Mouse (Mus musculus) kidney, embryonic 14.5 days (tissue): Measurements from ENCODE around the gene Nfatc2ip. TPM values are rescaled to one million over a fixed set of nuclear protein-coding genes. Genes with fewer than 3 reads are reported as not detected.
"Not testable (repeated sequence)": the region's sequence is repeated elsewhere in the genome, so short reads cannot be mapped to it uniquely, and the experiment has no call there.

Experiments
- ATAC-seq: fragments of 200-750 bp; cut with Nextera tagmentation; 2 replicates; pipeline ENCODE4 v1.8.0; 2017; ENCODE audit warnings: moderate number of reproducible peaks, mild to moderate bottlenecking, moderate TSS enrichment, moderate library complexity; ENCODE audit not compliant: low FRiP score, low TSS enrichment
- H3K27ac ChIP-seq: fragments of 300-500 bp; sonication (generic); 2 replicates; pipeline ENCODE4 v1.5.1; 2014; ENCODE audit warnings: low read depth, mild to moderate bottlenecking, low read length, moderate library complexity, mixed read lengths
- H3K27me3 ChIP-seq: fragments of 300-500 bp; sonication (generic); 2 replicates; pipeline ENCODE4 v1.6.1; 2014; ENCODE audit warnings: mild to moderate bottlenecking, low read length; ENCODE audit not compliant: control insufficient read depth, insufficient read depth
- H3K36me3 ChIP-seq: fragments of 300-500 bp; sonication (generic); 2 replicates; pipeline ENCODE4 v1.6.1; 2014; ENCODE audit warnings: low read length, mixed read lengths; ENCODE audit not compliant: control insufficient read depth, insufficient read depth
- H3K4me1 ChIP-seq: fragments of 300-500 bp; sonication (generic); 2 replicates; pipeline ENCODE4 v1.6.1; 2014; ENCODE audit warnings: low read length, mixed read lengths; ENCODE audit not compliant: control insufficient read depth, insufficient read depth
- H3K4me2 ChIP-seq: fragments of 300-500 bp; sonication (generic); replicated peaks from 2 replicates; pipeline ENCODE4 v1.6.1; 2014; ENCODE audit warnings: low read depth, mild to moderate bottlenecking, low read length
- H3K4me3 ChIP-seq: fragments of 300-500 bp; sonication (generic); 2 replicates; pipeline ENCODE4 v1.5.1; 2014; ENCODE audit warnings: mild to moderate bottlenecking, low read length
- H3K9ac ChIP-seq: fragments of 300-500 bp; sonication (generic); 2 replicates; pipeline ENCODE4 v1.6.1; 2014; ENCODE audit warnings: low read depth, mild to moderate bottlenecking, low read length, moderate library complexity
- H3K9me3 ChIP-seq: fragments of 300-500 bp; sonication (generic); 2 replicates; pipeline ENCODE4 v1.6.1; 2016; ENCODE audit warnings: low read length; ENCODE audit not compliant: control insufficient read depth
- WGBS: fragments of 180-500 bp; shearing (Covaris S2); extraction: QIAGEN DNeasy Blood & Tissue Kit; methylation state at CpG from one replicate; pipeline ENCODE4 v1.1.7; 2014; 5-methylcytosine and 5-hydroxymethylcytosine counted together
- polyA plus RNA-seq: library from polyadenylated mRNA; unstranded; fragments of >200 nt; fragmentation: Nextera tagmentation; extraction: Ambion mirVana; gene quantifications from 2 replicates; pipeline ENCODE4 v1.2.1, GENCODE M21; 2014

The Nfatc2ip gene
- polyA plus RNA-seq, 1 experiment from 2014 or later, result 2.8 TPM

DNA sequence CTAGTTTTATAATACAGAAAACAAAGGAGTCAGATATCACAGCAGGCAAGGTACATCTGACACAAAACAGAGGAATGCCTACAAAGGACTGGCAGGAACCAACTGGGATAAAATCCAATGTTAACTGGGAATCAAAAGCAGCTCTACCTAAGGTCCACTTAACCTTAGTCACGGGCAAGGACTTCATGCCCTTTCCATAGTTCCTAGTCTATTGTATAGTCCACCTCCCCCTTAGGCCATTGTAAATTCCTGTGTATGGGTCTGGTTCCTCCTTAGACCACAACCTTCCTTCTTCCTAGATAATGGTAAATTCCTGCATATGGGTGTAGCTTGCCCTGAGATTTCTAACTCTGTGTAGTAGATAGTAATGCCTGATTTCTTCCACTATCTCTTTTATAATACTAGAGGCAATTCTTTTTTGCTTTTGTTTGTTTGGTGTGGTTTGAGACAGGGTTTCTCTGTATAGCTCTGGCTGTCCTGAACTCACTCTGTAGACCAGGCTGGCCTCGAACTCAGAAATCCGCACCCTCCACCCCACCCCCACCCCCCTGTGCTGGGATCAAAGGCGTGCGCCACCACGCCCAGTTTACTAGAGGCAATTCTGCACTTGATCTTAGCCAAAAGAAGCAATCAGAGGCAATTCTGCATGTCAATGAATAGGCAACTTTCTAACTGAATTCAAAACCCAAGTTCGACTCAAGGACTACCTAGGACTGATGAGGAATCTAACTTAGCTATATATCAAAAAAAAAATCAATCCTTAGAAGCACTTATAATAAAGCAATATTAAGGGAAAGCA lies 4.3 kb downstream of the Nfatc2ip start:
- H3K4me2 ChIP-seq, H3K27ac ChIP-seq, H3K9me3 ChIP-seq, H3K9ac ChIP-seq, ATAC-seq, H3K4me3 ChIP-seq, H3K4me1 ChIP-seq, H3K27me3 ChIP-seq: not testable (repeated sequence)
- peaks cover 23% of the 10 kb centered on the region for H3K36me3 ChIP-seq
- 88% methylated on average over 7 of the region's 7 CpGs for WGBS

DNA sequence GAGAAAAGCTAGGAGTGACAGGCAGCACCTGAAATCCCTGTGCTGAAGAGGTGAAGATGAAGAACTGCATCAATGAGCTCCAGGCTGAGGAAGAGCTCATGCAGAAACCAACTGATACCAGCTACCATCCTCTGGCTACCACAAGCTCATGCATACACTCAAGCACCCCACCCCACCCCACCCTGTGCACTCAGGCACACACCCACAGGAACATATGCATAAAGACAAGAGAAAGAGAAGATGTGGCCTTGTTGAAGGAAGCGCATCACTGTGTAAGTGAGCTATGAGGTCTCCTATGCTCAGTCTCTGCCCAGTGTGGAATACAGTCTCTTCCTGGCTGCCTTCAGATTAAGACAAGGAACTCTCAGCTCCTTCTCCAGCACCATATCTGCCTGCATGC lies 8.4 kb downstream of the Nfatc2ip start:
- ATAC-seq, result no peak
- H3K4me1 ChIP-seq, result no peaks in the 10 kb centered on the region

DNA sequence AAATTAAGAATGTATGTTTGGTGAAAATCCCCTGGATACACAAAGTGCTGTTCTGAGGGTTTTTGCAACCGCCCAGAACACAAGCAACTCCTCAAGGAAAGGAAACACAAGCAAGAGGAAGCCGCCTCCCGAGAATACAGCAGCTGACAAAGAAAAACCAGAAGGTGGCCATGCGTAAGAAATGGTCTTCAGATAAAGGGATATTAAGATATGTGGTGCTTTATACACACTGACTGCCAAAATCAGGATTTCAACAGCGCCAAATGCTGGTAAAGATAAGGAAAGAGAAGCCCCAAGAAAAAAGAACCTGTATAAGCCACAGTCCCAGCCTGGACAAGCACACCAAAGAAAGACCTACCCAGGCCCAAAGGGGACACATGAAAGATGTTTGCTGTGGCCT lies 13.0 kb downstream of the Nfatc2ip start:
- Histone ChIP-seq H3K9me3 (no peaks in the 10 kb centered on the region), H3K4me2 (no peak overlapping the region), H3K4me1 (no peaks in the 10 kb centered on the region), H3K27me3 (no peaks in the 10 kb centered on the region), H3K4me3 (no peak overlapping the region), H3K27ac (no peak overlapping the region), H3K36me3 (peaks cover 27% of the 10 kb centered on the region), H3K9ac (no peak overlapping the region)
- 90% methylated on average over 5 of the region's 5 CpGs for WGBS
- ATAC-seq, result no peak

More for the DNA sequence above, 8.4 kb downstream of the Nfatc2ip start:
- Histone ChIP-seq H3K27me3 (no peaks in the 10 kb centered on the region), H3K9ac (no peak overlapping the region), H3K36me3 (peaks cover 44% of the 10 kb centered on the region), H3K27ac (no peak overlapping the region), H3K4me2 (no peak overlapping the region), H3K4me3 (no peak overlapping the region), H3K9me3 (no peaks in the 10 kb centered on the region)
- 95% methylated on average over 1 of the region's 1 CpGs for WGBS

GRCm38 (mm10) chr7:126377278-126378158 lies 19.0 kb downstream of the Nfatc2ip start, which contains the start of gene Spns1:
TSS of gene Spns1 (minus strand) at chr7:126377450.
- peak within 1 kb of the TSS; percentile 98 for H3K4me3 ChIP-seq
- H3K27me3 ChIP-seq, result no peaks in the 10 kb centered on the region
- under 1% methylated on average over 33 of the region's 33 CpGs for WGBS
- H3K9me3 ChIP-seq, result no peaks in the 10 kb centered on the region
- H3K27ac ChIP-seq, result peak within 1 kb of the TSS; percentile 51
- peak; percentile 96 for ATAC-seq
- H3K4me2 ChIP-seq, result peak within 1 kb of the TSS; percentile 93
- peaks cover 10% of the 10 kb centered on the region for H3K4me1 ChIP-seq
- H3K9ac ChIP-seq, result peak within 1 kb of the TSS; percentile 82
- peaks cover 19% of the 10 kb centered on the region for H3K36me3 ChIP-seq

DNA sequence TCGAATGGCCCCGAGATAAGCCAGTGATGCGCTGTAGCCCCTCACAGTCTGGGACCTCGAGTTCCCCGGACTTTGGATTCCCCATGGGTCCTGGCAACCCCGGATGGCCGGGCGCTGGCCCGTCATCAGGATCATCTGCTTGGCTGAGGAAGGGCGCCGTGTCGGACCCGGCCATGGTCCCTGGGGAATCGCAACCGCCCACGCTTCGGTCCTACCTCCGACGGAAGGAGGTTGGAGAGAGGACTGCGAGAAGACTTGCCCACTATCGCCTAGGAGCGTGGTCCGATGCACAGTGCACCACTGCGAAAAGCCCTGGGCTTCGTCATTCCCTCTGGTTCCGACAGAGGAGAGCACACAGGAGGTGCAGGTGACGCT lies 19.6 kb downstream of the Nfatc2ip start:
- ATAC-seq, result peak; percentile 56
- peak overlapping the region; percentile 82 for H3K9ac ChIP-seq
- WGBS, result 1% methylated on average over 27 of the region's 27 CpGs
- no peak overlapping the region for H3K27ac ChIP-seq
- peaks cover 10% of the 10 kb centered on the region for H3K4me1 ChIP-seq
- peak overlapping the region; percentile 98 for H3K4me3 ChIP-seq
- no peaks in the 10 kb centered on the region for H3K9me3 ChIP-seq
- no peaks in the 10 kb centered on the region for H3K27me3 ChIP-seq
- H3K4me2 ChIP-seq, result peak overlapping the region; percentile 93
- H3K36me3 ChIP-seq, result peaks cover 25% of the 10 kb centered on the region

DNA sequence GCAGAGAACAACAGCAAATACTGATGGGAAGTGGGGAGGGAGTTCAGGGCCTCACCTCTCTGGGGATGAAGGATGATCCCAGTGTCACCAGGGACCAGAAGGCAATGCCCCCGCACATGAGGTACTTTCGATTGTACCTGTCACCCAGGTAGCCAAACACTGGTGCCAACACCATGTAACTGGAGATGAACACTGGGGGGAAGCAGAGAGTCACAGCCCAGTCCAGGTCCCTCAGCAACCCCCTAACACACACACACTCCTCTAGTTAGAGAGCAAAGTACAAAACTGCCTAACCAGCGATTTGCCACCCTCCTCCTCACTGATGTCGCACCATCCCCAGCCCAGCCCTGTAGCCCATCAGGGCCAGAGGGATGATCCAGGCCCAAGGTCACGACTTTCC lies 21.5 kb downstream of the Nfatc2ip start:
- H3K27ac ChIP-seq, result no peak overlapping the region
- H3K4me3 ChIP-seq, result no peak overlapping the region
- H3K27me3 ChIP-seq, result no peaks in the 10 kb centered on the region
- no peak overlapping the region for H3K9ac ChIP-seq
- H3K36me3 ChIP-seq, result peaks cover 44% of the 10 kb centered on the region
- H3K9me3 ChIP-seq, result no peaks in the 10 kb centered on the region
- ATAC-seq, result no peak
- 80% methylated on average over 5 of the region's 5 CpGs for WGBS
- no peak overlapping the region for H3K4me2 ChIP-seq
- peaks cover 10% of the 10 kb centered on the region for H3K4me1 ChIP-seq

DNA sequence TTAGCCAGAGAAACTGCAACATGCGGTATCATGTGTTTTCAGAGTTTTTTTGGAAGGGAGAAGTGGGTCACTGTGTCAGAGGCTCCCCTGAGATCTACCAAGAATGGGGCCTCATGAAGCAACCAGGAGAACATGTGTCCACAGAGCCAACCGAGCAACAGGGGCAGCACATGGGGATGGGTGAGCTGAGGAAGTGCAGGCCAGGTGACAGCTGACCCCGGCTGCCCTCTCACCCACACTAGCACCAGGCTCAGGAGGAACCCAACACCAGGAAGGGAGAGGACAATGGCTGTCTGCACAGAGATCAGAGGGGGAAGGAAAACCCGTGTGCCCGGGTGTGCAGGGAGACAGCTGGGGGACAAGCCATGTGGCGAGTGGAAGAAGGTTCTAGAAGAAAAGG lies 22.0 kb downstream of the Nfatc2ip start:
- no peak overlapping the region for H3K4me2 ChIP-seq
- no peak overlapping the region for H3K4me3 ChIP-seq
- no peak overlapping the region for H3K9ac ChIP-seq
- H3K9me3 ChIP-seq, result no peaks in the 10 kb centered on the region
- no peak overlapping the region for H3K27ac ChIP-seq
- no peaks in the 10 kb centered on the region for H3K27me3 ChIP-seq
- 73% methylated on average over 6 of the region's 6 CpGs for WGBS
- H3K36me3 ChIP-seq, result peaks cover 49% of the 10 kb centered on the region
- peaks cover 10% of the 10 kb centered on the region for H3K4me1 ChIP-seq
- ATAC-seq, result no peak

- H3K9me3 ChIP-seq, result no peaks in the 10 kb centered on the region
- no peak overlapping the region for H3K9ac ChIP-seq
- no peak overlapping the region for H3K4me2 ChIP-seq
- H3K27me3 ChIP-seq, result no peaks in the 10 kb centered on the region
- ATAC-seq, result no peak
- WGBS, result 84% methylated on average over 9 of the region's 9 CpGs
- H3K4me1 ChIP-seq, result peaks cover 10% of the 10 kb centered on the region
- no peak overlapping the region for H3K4me3 ChIP-seq
- no peak overlapping the region for H3K27ac ChIP-seq
- H3K36me3 ChIP-seq, result peaks cover 52% of the 10 kb centered on the region
Measured at GRCm38 (mm10) chr7:126373007-126373406, 23.5 kb downstream of the Nfatc2ip start.

- Histone ChIP-seq H3K9me3 (no peaks in the 10 kb centered on the region), H3K9ac (no peak within 1 kb of the TSS), H3K4me3 (no peak within 1 kb of the TSS), H3K4me2 (no peak within 1 kb of the TSS), H3K4me1 (no peaks in the 10 kb centered on the region), H3K27ac (no peak within 1 kb of the TSS), H3K27me3 (no peaks in the 10 kb centered on the region), H3K36me3 (peaks cover 47% of the 10 kb centered on the region)
- 0 out of 2 replicates have a peak, but pooled peaks have one; percentile 7 for ATAC-seq
- WGBS, result 77% methylated on average over 13 of the region's 13 CpGs
Measured at GRCm38 (mm10) chr7:126369393-126369792, 27.1 kb downstream of the Nfatc2ip start, which contains the start of gene Lat. TSS of gene Lat (minus strand) at chr7:126369570.
